Mouse (Mus musculus) ES-E14 (cell line): ENCODE data around the gene Car1.

Experiments used
- CHD2 ChIP-seq: IDR thresholded peaks from 2 replicates; pipeline ENCODE4 v1.6.1; 2014; ENCODE audit warnings: mild to moderate bottlenecking, low read depth, low read length, inconsistent platforms
- HCFC1 ChIP-seq: IDR thresholded peaks from 2 replicates; pipeline ENCODE4 v1.6.1; 2012; ENCODE audit warnings: low read length, inconsistent platforms, borderline replicate concordance; ENCODE audit not compliant: insufficient read depth
- MAFK ChIP-seq: IDR thresholded peaks from 2 replicates; pipeline ENCODE4 v1.6.1; 2014; ENCODE audit warnings: mild to moderate bottlenecking, low read depth, low read length, inconsistent platforms; ENCODE audit not compliant: insufficient read depth
- ZC3H11A ChIP-seq: IDR thresholded peaks from 2 replicates; pipeline ENCODE4 v1.6.1; 2012; ENCODE audit warnings: low read depth, mild to moderate bottlenecking, inconsistent platforms, low read length, borderline replicate concordance
- ZNF384 ChIP-seq: IDR thresholded peaks from 2 replicates; pipeline ENCODE4 v1.6.1; 2012; ENCODE audit warnings: low read depth, low read length, inconsistent platforms

DNA sequence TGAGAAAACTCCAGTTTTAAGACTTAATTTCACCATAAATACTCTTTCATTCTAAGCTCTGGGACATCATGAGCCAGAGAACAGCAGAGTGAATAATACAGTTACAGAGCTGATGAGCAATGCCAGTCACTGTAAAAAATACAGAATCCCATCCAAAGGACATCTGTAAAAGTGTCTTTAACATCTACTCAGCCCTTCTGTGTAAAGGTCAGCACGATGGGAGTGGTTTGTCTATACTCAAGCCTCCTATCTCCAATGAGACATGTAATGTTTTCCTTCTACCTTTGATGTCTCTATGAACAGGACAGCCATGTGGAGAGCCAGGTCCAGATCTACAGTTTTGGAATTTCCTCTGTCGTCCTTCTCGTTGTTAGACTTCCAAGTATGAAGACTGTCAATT lies 11.1 kb downstream of the Car1 start:
- TF ChIP-seq CHD2, result no peak
- no peak for TF ChIP-seq ZC3H11A
- no peak for TF ChIP-seq HCFC1
- TF ChIP-seq ZNF384, result no peak
- TF ChIP-seq MAFK, result no peak
